Mouse (Mus musculus) neural tube, embryonic 11.5 days (tissue): Measurements from ENCODE around the gene Gclm. TPM values are rescaled to one million over a fixed set of nuclear protein-coding genes. Genes with fewer than 3 reads are reported as not detected.
A peak's percentile ranks its signal among the peaks of the same experiment; 100 is the strongest.
"Not testable (repeated sequence)": the region's sequence is repeated elsewhere in the genome, so short reads cannot be mapped to it uniquely, and the experiment has no call there.

Source experiments
- ATAC-seq: fragments of 200-750 bp; cut with Nextera tagmentation; 2 replicates; pipeline ENCODE4 v1.8.0; 2017; ENCODE audit warnings: moderate number of reproducible peaks, mild to moderate bottlenecking, moderate TSS enrichment, moderate library complexity; ENCODE audit not compliant: insufficient read depth, low FRiP score, low TSS enrichment
- DNase-seq: peaks from one replicate; pipeline ENCODE4 v3.0.0-alpha.2; 2015; ENCODE audit warnings: low spot score
- H3K27ac ChIP-seq: fragments of 300-500 bp; sonication (generic); 2 replicates; pipeline ENCODE4 v1.5.1; 2014; ENCODE audit warnings: low read depth, mild to moderate bottlenecking, low read length
- H3K27me3 ChIP-seq: fragments of 300-500 bp; sonication (generic); 2 replicates; pipeline ENCODE4 v1.6.1; 2014; ENCODE audit warnings: mild to moderate bottlenecking, low read length, mixed read lengths; ENCODE audit not compliant: control insufficient read depth, insufficient read depth
- H3K36me3 ChIP-seq: fragments of 300-500 bp; sonication (generic); 2 replicates; pipeline ENCODE4 v1.6.1; 2014; ENCODE audit warnings: mild to moderate bottlenecking, low read length, moderate library complexity, mixed read lengths; ENCODE audit not compliant: control insufficient read depth, insufficient read depth
- H3K4me1 ChIP-seq: fragments of 300-500 bp; sonication (generic); 2 replicates; pipeline ENCODE4 v1.6.1; 2014; ENCODE audit warnings: low read length, mixed read lengths; ENCODE audit not compliant: control insufficient read depth, insufficient read depth
- H3K4me2 ChIP-seq: fragments of 300-500 bp; sonication (generic); 2 replicates; pipeline ENCODE4 v1.6.1; 2014; ENCODE audit warnings: low read depth, mild to moderate bottlenecking, moderate library complexity
- H3K4me3 ChIP-seq: fragments of 300-500 bp; sonication (generic); 2 replicates; pipeline ENCODE4 v1.5.1; 2014; ENCODE audit warnings: low read depth, low read length
- H3K9ac ChIP-seq: fragments of 300-500 bp; sonication (generic); 2 replicates; pipeline ENCODE4 v1.6.1; 2014; ENCODE audit warnings: mild to moderate bottlenecking, low read length
- H3K9me3 ChIP-seq: fragments of 300-500 bp; sonication (generic); 2 replicates; pipeline ENCODE4 v1.6.1; 2016; ENCODE audit warnings: low read length; ENCODE audit not compliant: control insufficient read depth
- WGBS: fragments of 180-500 bp; shearing (Covaris S2); extraction: QIAGEN DNeasy Blood & Tissue Kit; methylation state at CpG from one replicate; pipeline ENCODE4 v1.1.7; 2014; 5-methylcytosine and 5-hydroxymethylcytosine counted together
- polyA plus RNA-seq: library from polyadenylated mRNA; unstranded; fragments of >200 nt; fragmentation: Nextera tagmentation; extraction: Ambion mirVana; gene quantifications from 2 replicates; pipeline ENCODE4 v1.2.1, GENCODE M21; 2014

The Gclm gene
- polyA plus RNA-seq, 1 experiment from 2014 or later = 52.0 TPM

DNA sequence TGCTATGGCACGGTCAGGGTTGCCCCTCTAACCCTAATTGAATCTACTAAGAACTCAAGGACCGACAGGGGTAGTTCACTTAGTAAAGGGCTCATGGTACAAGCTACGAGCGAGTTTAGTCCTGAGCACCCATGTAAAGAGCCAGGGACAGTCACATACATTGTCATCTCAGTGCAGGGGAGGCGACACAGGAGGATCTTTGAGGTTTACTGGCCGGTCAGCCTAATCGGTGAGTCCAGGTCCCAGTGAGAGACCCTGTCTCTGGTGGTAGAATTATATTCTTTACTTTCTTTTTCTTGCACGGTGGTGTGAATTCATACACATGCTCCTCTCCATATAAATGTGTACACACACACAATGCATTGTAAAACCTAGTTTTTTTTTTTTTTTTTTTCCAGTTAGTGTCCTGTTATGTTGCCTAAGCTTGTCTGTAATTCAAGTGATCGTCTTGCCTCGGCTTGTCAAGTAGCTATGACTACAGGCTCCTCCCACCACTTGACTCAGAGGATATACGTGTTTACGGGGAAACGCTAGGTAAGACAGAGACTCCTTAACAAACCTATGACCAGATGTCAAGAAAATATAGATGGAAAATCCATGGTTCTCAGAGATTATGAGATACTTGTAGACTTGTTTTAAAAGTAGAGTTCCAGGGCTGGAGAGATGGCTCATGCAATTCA lies 33.8 kb upstream of the Gclm start:
- no peak overlapping the region for H3K9ac ChIP-seq
- DNase-seq (no peak), ATAC-seq (no peak)
- H3K9me3 ChIP-seq = no peaks in the 10 kb centered on the region
- H3K27ac ChIP-seq = no peak overlapping the region
- no peaks in the 10 kb centered on the region for H3K36me3 ChIP-seq
- H3K4me1 ChIP-seq = no peaks in the 10 kb centered on the region
- 79% methylated on average over 13 of the region's 13 CpGs for WGBS
- H3K27me3 ChIP-seq = no peaks in the 10 kb centered on the region
- no peak overlapping the region for H3K4me2 ChIP-seq
- H3K4me3 ChIP-seq = no peak overlapping the region

- H3K9me3 ChIP-seq = no peaks in the 10 kb centered on the region
Measured at GRCm38 (mm10) chr3:122221240-122222036, 23.9 kb upstream of the Gclm start.

GRCm38 (mm10) chr3:122226972-122227371 lies 18.4 kb upstream of the Gclm start:
- WGBS = 84% methylated on average over 6 of the region's 6 CpGs
- not testable (repeated sequence) for DNase-seq, H3K9ac ChIP-seq, H3K27me3 ChIP-seq, H3K4me2 ChIP-seq, H3K27ac ChIP-seq, H3K4me1 ChIP-seq, H3K4me3 ChIP-seq, H3K9me3 ChIP-seq, ATAC-seq, H3K36me3 ChIP-seq

More at GRCm38 (mm10) chr3:122221240-122222036, 23.9 kb upstream of the Gclm start:
- ATAC-seq (no peak), DNase-seq (no peak)
- Histone ChIP-seq H3K9ac (no peak overlapping the region), H3K36me3 (no peaks in the 10 kb centered on the region), H3K4me1 (no peaks in the 10 kb centered on the region), H3K4me2 (no peak overlapping the region), H3K27ac (no peak overlapping the region), H3K27me3 (no peaks in the 10 kb centered on the region), H3K4me3 (no peak overlapping the region)
- 94% methylated on average over 3 of the region's 3 CpGs for WGBS

DNA sequence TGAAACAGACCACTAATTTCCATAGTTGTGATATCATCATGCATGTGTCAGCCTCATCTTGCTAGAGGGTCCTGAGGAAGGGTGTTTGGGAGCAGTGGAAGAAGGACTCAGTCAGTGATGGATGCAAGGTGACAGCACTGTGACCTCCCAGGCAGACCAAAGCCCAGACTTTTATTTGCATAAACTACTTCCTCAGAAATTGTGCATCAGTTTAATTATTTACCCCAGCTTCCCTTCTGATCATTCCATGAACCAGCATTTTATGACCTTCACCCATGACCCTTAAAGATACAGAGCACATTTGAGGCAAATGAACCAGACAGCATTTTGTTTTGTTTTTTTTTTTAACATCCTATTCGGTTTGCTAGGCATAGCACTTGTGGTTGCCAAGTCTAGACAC lies 9.6 kb upstream of the Gclm start:
- H3K9me3 ChIP-seq = no peaks in the 10 kb centered on the region
- ATAC-seq (no peak), DNase-seq (no peak)
- no peak overlapping the region for H3K4me2 ChIP-seq
- 58% methylated on average over 1 of the region's 1 CpGs for WGBS
- no peaks in the 10 kb centered on the region for H3K4me1 ChIP-seq
- no peak overlapping the region for H3K4me3 ChIP-seq
- H3K36me3 ChIP-seq = no peaks in the 10 kb centered on the region
- H3K27me3 ChIP-seq = no peaks in the 10 kb centered on the region
- H3K9ac ChIP-seq = no peak overlapping the region
- H3K27ac ChIP-seq = no peak overlapping the region

- H3K36me3 ChIP-seq = no peaks in the 10 kb centered on the region
- ATAC-seq (no peak), DNase-seq (no peak)
- peaks cover 6% of the 10 kb centered on the region for H3K4me1 ChIP-seq
- H3K27me3 ChIP-seq = no peaks in the 10 kb centered on the region
- WGBS = 57% methylated on average over 6 of the region's 6 CpGs
- H3K9ac ChIP-seq = no peak overlapping the region
- no peak overlapping the region for H3K27ac ChIP-seq
- no peaks in the 10 kb centered on the region for H3K9me3 ChIP-seq
- no peak overlapping the region for H3K4me3 ChIP-seq
- no peak overlapping the region for H3K4me2 ChIP-seq
Measured at GRCm38 (mm10) chr3:122242876-122243275, 2.5 kb upstream of the Gclm start.

- WGBS = 57% methylated on average over 14 of the region's 14 CpGs
- H3K4me1 ChIP-seq = peaks cover 6% of the 10 kb centered on the region
- H3K27me3 ChIP-seq = no peaks in the 10 kb centered on the region
- H3K4me2 ChIP-seq = no peak overlapping the region
- H3K36me3 ChIP-seq = no peaks in the 10 kb centered on the region
- no peak overlapping the region for H3K9ac ChIP-seq
- DNase-seq = no peak
- H3K4me3 ChIP-seq = no peak overlapping the region
- H3K27ac ChIP-seq = no peak overlapping the region
- ATAC-seq = no peak
- H3K9me3 ChIP-seq = no peaks in the 10 kb centered on the region
Measured at GRCm38 (mm10) chr3:122243416-122244167, 1.8 kb upstream of the Gclm start.

GRCm38 (mm10) chr3:122244759-122245158 lies 598 bp upstream of the Gclm start:
- Histone ChIP-seq H3K4me1 (peaks cover 6% of the 10 kb centered on the region), H3K9ac (peak overlapping the region; percentile 42), H3K27ac (no peak overlapping the region), H3K9me3 (no peaks in the 10 kb centered on the region), H3K27me3 (no peaks in the 10 kb centered on the region), H3K36me3 (no peaks in the 10 kb centered on the region), H3K4me3 (peak overlapping the region; percentile 88; the same call in 1 of the 2 replicates), H3K4me2 (peak overlapping the region; percentile 76)
- ATAC-seq (no peak), DNase-seq (no peak)
- 52% methylated on average over 6 of the region's 6 CpGs for WGBS

DNA sequence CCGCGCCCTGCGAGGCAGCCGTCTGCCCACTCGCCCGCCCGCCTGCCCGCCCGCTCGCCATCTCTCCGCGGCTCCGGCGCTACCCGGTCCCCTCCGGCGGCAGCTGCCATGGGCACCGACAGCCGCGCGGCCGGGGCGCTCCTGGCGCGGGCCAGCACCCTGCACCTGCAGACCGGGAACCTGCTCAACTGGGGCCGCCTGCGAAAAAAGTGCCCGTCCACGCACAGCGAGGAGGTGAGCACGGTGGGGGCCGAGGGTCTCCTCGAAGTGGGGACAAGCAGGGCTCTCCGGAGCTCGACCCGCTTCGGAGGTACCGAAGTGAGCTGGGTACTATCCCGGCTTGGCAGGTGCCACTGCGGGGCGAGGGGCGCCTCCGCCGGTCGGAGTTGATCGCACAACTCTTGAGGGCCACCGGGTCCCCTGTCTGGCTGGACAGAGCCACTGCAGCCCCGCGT lies 548 bp downstream of the Gclm start:
- Histone ChIP-seq H3K4me3 (peak overlapping the region; percentile 88), H3K27ac (peak overlapping the region; percentile 90), H3K9me3 (no peaks in the 10 kb centered on the region), H3K4me1 (peaks cover 6% of the 10 kb centered on the region), H3K9ac (peak overlapping the region; percentile 80), H3K4me2 (peak overlapping the region; percentile 76), H3K36me3 (no peaks in the 10 kb centered on the region), H3K27me3 (no peaks in the 10 kb centered on the region)
- DNase-seq (peak; percentile 69), ATAC-seq (peak; percentile 59)
- under 1% methylated on average over 29 of the region's 50 CpGs for WGBS
